Mouse (Mus musculus) heart, embryonic 14.5 days (tissue): ENCODE measurements around the gene Phxr2. TPM values are rescaled to one million over a fixed set of nuclear protein-coding genes. Genes with fewer than 3 reads are reported as not detected.

ENCODE experiments used
- ATAC-seq: fragments of 200-750 bp; cut with Nextera tagmentation; 2 replicates; pipeline ENCODE4 v1.8.0; 2017; ENCODE audit warnings: low read depth, moderate TSS enrichment; ENCODE audit not compliant: insufficient number of reproducible peaks, insufficient read depth, low FRiP score
- H3K27ac ChIP-seq, 2 experiments: fragments of 200-500 bp in 1 of 2; fragments of 300-500 bp in 1 of 2; sonication (generic) in 1 of 2; replicated peaks in 1 of 2; 2 replicates each; pipeline ENCODE4 v1.5.1; 2012 to 2014; ENCODE audit warnings: low read depth in 2 of 2, low read length in 2 of 2, control low read depth in 1 of 2, mild to moderate bottlenecking in 1 of 2, mixed read lengths in 1 of 2; ENCODE audit not compliant: control insufficient read depth in 1 of 2, insufficient read depth in 1 of 2
- H3K27me3 ChIP-seq: fragments of 300-500 bp; sonication (generic); 2 replicates; pipeline ENCODE4 v1.6.1; 2014; ENCODE audit warnings: mild to moderate bottlenecking, low read length, control low read depth; ENCODE audit not compliant: control insufficient read depth, insufficient read depth
- H3K36me3 ChIP-seq: fragments of 300-500 bp; sonication (generic); 2 replicates; pipeline ENCODE4 v1.6.1; 2014; ENCODE audit warnings: mild to moderate bottlenecking, control low read depth, low read length, mixed read lengths; ENCODE audit not compliant: control insufficient read depth, insufficient read depth
- H3K4me1 ChIP-seq, 2 experiments: fragments of 200-500 bp in 1 of 2; fragments of 300-500 bp in 1 of 2; sonication (generic) in 1 of 2; 2 replicates each; pipeline ENCODE4 v1.6.1; 2012 to 2014; ENCODE audit warnings: low read length in 2 of 2, control low read depth in 1 of 2, mixed read lengths in 1 of 2; ENCODE audit not compliant: control insufficient read depth in 2 of 2, insufficient read depth in 2 of 2
- H3K4me2 ChIP-seq: fragments of 300-500 bp; sonication (generic); 2 replicates; pipeline ENCODE4 v1.6.1; 2014; ENCODE audit warnings: mild to moderate bottlenecking, low read length
- H3K4me3 ChIP-seq, 2 experiments: fragments of 200-500 bp in 1 of 2; fragments of 300-500 bp in 1 of 2; sonication (generic) in 1 of 2; 2 replicates each; pipeline ENCODE4 v1.5.1; 2012 to 2014; ENCODE audit warnings: low read length in 2 of 2, mild to moderate bottlenecking in 2 of 2, control low read depth in 1 of 2, low read depth in 1 of 2, moderate library complexity in 1 of 2; ENCODE audit not compliant: control insufficient read depth in 1 of 2, insufficient read depth in 1 of 2
- H3K9ac ChIP-seq: fragments of 300-500 bp; sonication (generic); 2 replicates; pipeline ENCODE4 v1.6.1; 2014; ENCODE audit warnings: mild to moderate bottlenecking, low read length
- H3K9me3 ChIP-seq: fragments of 300-500 bp; sonication (generic); 2 replicates; pipeline ENCODE4 v1.6.1; 2016; ENCODE audit warnings: low read length, control low read depth; ENCODE audit not compliant: control insufficient read depth
- WGBS: fragments of 180-500 bp; shearing (Covaris S2); extraction: QIAGEN DNeasy Blood & Tissue Kit; methylation state at CpG from one replicate; pipeline ENCODE4 v1.1.7; 2014; 5-methylcytosine and 5-hydroxymethylcytosine counted together
- polyA plus RNA-seq: library from polyadenylated mRNA; unstranded; fragments of >200 nt; fragmentation: Nextera tagmentation; extraction: Ambion mirVana; gene quantifications from 2 replicates; pipeline ENCODE4 v1.2.1, GENCODE M21; 2014

The Phxr2 gene
- polyA plus RNA-seq, 1 experiment from 2014 or later, result not detected

GRCm38 (mm10) chr10:99108431-99108982 is 17.6 kb downstream of the Phxr2 start:
- Histone ChIP-seq H3K9ac (peak overlapping the region; percentile 89), H3K27me3 (no peaks in the 10 kb centered on the region), H3K4me1 (peaks cover 4 to 8% of the 10 kb centered on the region in 2 experiments; a peak in 3 of 4 replicates), H3K27ac (peak overlapping the region; percentile 20 to 81; a peak in 1 of 4 replicates), H3K36me3 (peaks cover 18% of the 10 kb centered on the region), H3K9me3 (no peaks in the 10 kb centered on the region), H3K4me3 (peak overlapping the region; percentile 92 to 100), H3K4me2 (peak overlapping the region; percentile 100)
- 26% methylated on average over 12 of the region's 12 CpGs for WGBS
- ATAC-seq, result no peak

GRCm38 (mm10) chr10:99107964-99108363 is 18.2 kb downstream of the Phxr2 start, which contains the start of gene Galnt4:
TSS of gene Galnt4 (plus strand) at chr10:99108159.
- no peaks in the 10 kb centered on the region for H3K27me3 ChIP-seq
- H3K4me2 ChIP-seq, result peak within 1 kb of the TSS; percentile 100
- peaks cover 4 to 8% of the 10 kb centered on the region in 2 experiments; a peak in 3 of 4 replicates for H3K4me1 ChIP-seq
- H3K4me3 ChIP-seq, result peak within 1 kb of the TSS; percentile 92 to 100
- H3K9me3 ChIP-seq, result no peaks in the 10 kb centered on the region
- peaks cover 18% of the 10 kb centered on the region for H3K36me3 ChIP-seq
- H3K27ac ChIP-seq, result peak within 1 kb of the TSS; percentile 33 to 81; a peak in 3 of 4 replicates
- WGBS, result 0% methylated on average over 22 of the region's 22 CpGs
- peak; percentile 73 for ATAC-seq
- H3K9ac ChIP-seq, result peak within 1 kb of the TSS; percentile 89

GRCm38 (mm10) chr10:99106703-99107631 is 19.2 kb downstream of the Phxr2 start, which contains the start of gene Poc1b:
TSS of gene Poc1b (plus strand) at chr10:99107036.
- peak within 1 kb of the TSS; percentile 89 for H3K9ac ChIP-seq
- peak within 1 kb of the TSS; percentile 64 to 81 for H3K27ac ChIP-seq
- H3K4me1 ChIP-seq, result peaks cover 4 to 8% of the 10 kb centered on the region in 2 experiments; a peak in 3 of 4 replicates
- H3K9me3 ChIP-seq, result no peaks in the 10 kb centered on the region
- H3K4me2 ChIP-seq, result peak within 1 kb of the TSS; percentile 100
- H3K27me3 ChIP-seq, result no peaks in the 10 kb centered on the region
- peak; percentile 87 for ATAC-seq
- peak within 1 kb of the TSS; percentile 92 to 100 for H3K4me3 ChIP-seq
- under 1% methylated on average over 100 of the region's 106 CpGs for WGBS
- H3K36me3 ChIP-seq, result peaks cover 18% of the 10 kb centered on the region

DNA sequence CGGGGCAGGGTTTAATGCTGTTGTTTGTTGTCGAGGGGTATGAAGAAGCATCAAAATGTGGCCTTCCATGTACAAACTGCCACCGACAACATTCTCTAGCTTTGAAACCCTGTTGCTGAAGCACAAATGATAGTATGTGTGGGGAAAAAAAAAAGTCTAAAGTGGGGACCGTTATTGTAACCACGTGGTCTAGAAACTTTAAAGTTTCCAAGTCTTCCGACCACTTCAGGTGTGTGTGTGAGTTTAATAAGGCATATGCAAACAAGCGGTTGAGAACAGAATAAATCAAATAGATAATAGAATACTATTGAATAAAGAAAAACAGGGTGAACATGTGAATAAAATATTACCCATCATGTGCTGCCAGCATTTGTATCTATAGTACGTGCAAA is 19.8 kb downstream of the Phxr2 start:
- Histone ChIP-seq H3K27ac (no peak overlapping the region; a peak in 1 of 4 replicates), H3K27me3 (no peaks in the 10 kb centered on the region), H3K36me3 (peaks cover 18% of the 10 kb centered on the region), H3K9ac (peak overlapping the region; percentile 89), H3K4me1 (peaks cover 4 to 8% of the 10 kb centered on the region in 2 experiments; a peak in 3 of 4 replicates), H3K4me2 (peak overlapping the region; percentile 100), H3K9me3 (no peaks in the 10 kb centered on the region), H3K4me3 (peak overlapping the region; percentile 92 to 100)
- no peak for ATAC-seq
- 40% methylated on average over 8 of the region's 8 CpGs for WGBS

DNA sequence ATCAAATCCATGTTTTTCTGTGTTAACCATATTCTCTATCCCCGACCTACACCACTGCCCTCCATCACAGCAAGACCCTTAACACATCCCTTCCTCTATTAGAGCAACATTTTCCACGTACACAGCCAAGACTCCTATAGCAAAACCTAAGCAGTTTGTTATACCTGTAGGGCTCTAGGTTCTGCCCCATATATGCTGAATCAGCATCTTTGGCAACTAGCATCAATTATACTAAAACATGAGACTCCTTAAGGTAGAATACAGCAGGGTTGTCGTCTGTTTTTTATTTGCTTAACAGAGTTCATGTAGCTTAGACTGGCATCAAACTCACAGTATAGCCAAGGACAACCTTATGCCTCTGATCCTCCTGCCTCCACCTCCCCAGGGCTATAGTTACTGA is 20.6 kb downstream of the Phxr2 start:
- H3K4me1 ChIP-seq, result peaks cover 4 to 8% of the 10 kb centered on the region in 2 experiments; a peak in 3 of 4 replicates
- no peak overlapping the region for H3K27ac ChIP-seq
- H3K9me3 ChIP-seq, result no peaks in the 10 kb centered on the region
- WGBS, result 76% methylated on average over 3 of the region's 3 CpGs
- no peak overlapping the region for H3K9ac ChIP-seq
- peaks cover 12% of the 10 kb centered on the region; the same call in 1 of the 2 replicates for H3K36me3 ChIP-seq
- H3K4me3 ChIP-seq, result no peak overlapping the region
- no peak overlapping the region for H3K4me2 ChIP-seq
- H3K27me3 ChIP-seq, result no peaks in the 10 kb centered on the region
- no peak for ATAC-seq

DNA sequence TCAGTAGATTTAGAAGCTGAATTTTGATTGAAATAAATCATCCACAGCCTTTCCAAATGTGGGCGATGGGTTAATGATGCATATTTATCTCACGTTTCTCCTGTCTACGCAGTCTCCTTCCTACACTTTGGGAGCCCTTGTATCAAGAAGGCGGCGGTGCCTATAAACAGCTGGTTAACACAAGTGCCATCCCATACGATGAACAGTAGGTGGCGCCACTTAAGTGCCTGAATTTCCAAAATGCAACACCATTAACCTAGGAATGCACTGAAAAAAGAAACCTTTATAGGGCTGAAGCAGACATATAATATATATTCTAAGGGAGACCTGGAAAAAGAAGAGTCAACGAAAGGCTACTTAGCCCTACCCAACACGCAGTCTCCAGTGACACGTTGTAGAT is 28.8 kb downstream of the Phxr2 start:
- no peaks in the 10 kb centered on the region for H3K36me3 ChIP-seq
- WGBS, result 68% methylated on average over 10 of the region's 10 CpGs
- H3K9me3 ChIP-seq, result 0 out of 2 replicates have a peak, but pooled peaks cover 3% of the 10 kb centered on the region
- H3K27ac ChIP-seq, result no peak overlapping the region
- H3K4me1 ChIP-seq, result no peaks in the 10 kb centered on the region
- H3K9ac ChIP-seq, result no peak overlapping the region
- no peak for ATAC-seq
- H3K4me3 ChIP-seq, result no peak overlapping the region
- H3K4me2 ChIP-seq, result no peak overlapping the region
- no peaks in the 10 kb centered on the region for H3K27me3 ChIP-seq

DNA sequence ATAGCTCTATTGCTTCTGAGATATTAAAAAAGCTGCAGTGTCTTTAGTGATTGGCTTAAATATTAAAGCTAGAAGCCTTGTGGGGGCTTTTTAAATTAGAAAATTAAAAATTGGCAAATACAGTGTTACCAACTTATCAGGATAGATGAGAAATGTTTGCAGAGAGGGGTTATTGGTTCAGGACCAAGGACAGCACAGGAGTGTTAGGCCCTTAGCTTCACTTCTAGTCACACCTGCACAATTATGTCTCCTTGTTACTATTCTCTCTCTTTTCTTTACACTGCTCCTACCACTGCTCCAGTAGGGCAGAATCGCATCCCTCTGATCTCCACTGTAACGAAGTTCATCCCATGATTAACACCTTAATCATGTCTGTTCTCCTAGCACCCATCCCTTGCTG is 31.0 kb downstream of the Phxr2 start:
- Histone ChIP-seq H3K36me3 (no peaks in the 10 kb centered on the region), H3K27ac (no peak overlapping the region)

More for the DNA sequence above, 31.0 kb downstream of the Phxr2 start:
- Histone ChIP-seq H3K4me2 (no peak overlapping the region), H3K9ac (no peak overlapping the region), H3K4me3 (no peak overlapping the region), H3K4me1 (no peaks in the 10 kb centered on the region), H3K9me3 (0 out of 2 replicates have a peak, but pooled peaks cover 3% of the 10 kb centered on the region), H3K27me3 (no peaks in the 10 kb centered on the region)
- no peak for ATAC-seq
- 65% methylated on average over 2 of the region's 2 CpGs for WGBS
